Mouse (Mus musculus) common myeloid progenitor, adult 5-6 weeks (primary cell): ENCODE results near the gene Phlda3. TPM values are rescaled to one million over a fixed set of nuclear protein-coding genes. Genes with fewer than 3 reads are reported as not detected.

Experiments used
- ATAC-seq: replicated peaks from 2 replicates; pipeline ENCODE4 v1.8.0; 2016; ENCODE audit warnings: low read depth, mild to moderate bottlenecking, moderate TSS enrichment, inconsistent platforms; ENCODE audit not compliant: poor library complexity, severe bottlenecking
- total RNA-seq: library from RNA; stranded (forward); fragments of 200-1000, 187-1606 nt; gene quantifications from 2 replicates; pipeline ENCODE4 v1.2.3, GENCODE M21; 2017

Gene Phlda3
- total RNA-seq = 1.6 and 2.2 TPM in 2 replicates

- peak; percentile 68 for ATAC-seq
Observed at GRCm38 (mm10) chr1:135765645-135766591, at the start of gene Phlda3. TSS of gene Phlda3 (plus strand) at chr1:135766119.

GRCm38 (mm10) chr1:135719486-135719885, 46.4 kb upstream of the Phlda3 start:
- ATAC-seq = peak; percentile 66

GRCm38 (mm10) chr1:135719983-135720382, 45.9 kb upstream of the Phlda3 start, which contains the start of gene Csrp1:
TSS of gene Csrp1 (plus strand) at chr1:135720061.
- ATAC-seq = no peak

GRCm38 (mm10) chr1:135723016-135723415, 42.9 kb upstream of the Phlda3 start:
- ATAC-seq = no peak

GRCm38 (mm10) chr1:135724134-135724533, 41.8 kb upstream of the Phlda3 start:
- no peak for ATAC-seq

GRCm38 (mm10) chr1:135725324-135725723, 40.6 kb upstream of the Phlda3 start:
- no peak for ATAC-seq

- peak; percentile 48 for ATAC-seq
Observed at GRCm38 (mm10) chr1:135725936-135726335, 40.0 kb upstream of the Phlda3 start.

- peak; percentile 86 for ATAC-seq
Observed at GRCm38 (mm10) chr1:135728631-135729366, 37.1 kb upstream of the Phlda3 start.

- peak; percentile 9; the same call in 1 of the 2 replicates for ATAC-seq
Observed at GRCm38 (mm10) chr1:135729367-135729713, 36.6 kb upstream of the Phlda3 start.

GRCm38 (mm10) chr1:135729821-135730220, 36.1 kb upstream of the Phlda3 start:
- ATAC-seq = no peak

GRCm38 (mm10) chr1:135730296-135730695, 35.6 kb upstream of the Phlda3 start:
- ATAC-seq = 0 out of 2 replicates have a peak, but pooled peaks have one; percentile 5

- ATAC-seq = no peak
Observed at GRCm38 (mm10) chr1:135731393-135731792, 34.5 kb upstream of the Phlda3 start.

- ATAC-seq = no peak
Observed at GRCm38 (mm10) chr1:135731897-135732684, 33.8 kb upstream of the Phlda3 start.

GRCm38 (mm10) chr1:135734225-135734937, 31.5 kb upstream of the Phlda3 start:
- no peak for ATAC-seq

GRCm38 (mm10) chr1:135735460-135735859, 30.5 kb upstream of the Phlda3 start:
- ATAC-seq = peak; percentile 4; the same call in 1 of the 2 replicates

- ATAC-seq = no peak
Observed at GRCm38 (mm10) chr1:135744987-135745386, 20.9 kb upstream of the Phlda3 start.

- no peak for ATAC-seq
Observed at GRCm38 (mm10) chr1:135746248-135746647, 19.7 kb upstream of the Phlda3 start.

- ATAC-seq = peak; percentile 99
Observed at GRCm38 (mm10) chr1:135752737-135753348, 13.1 kb upstream of the Phlda3 start.

GRCm38 (mm10) chr1:135755287-135755686, 10.6 kb upstream of the Phlda3 start:
- ATAC-seq = no peak
